Mouse (Mus musculus): Measurements from ENCODE around the gene Tmem132c. TPM values are rescaled to one million over a fixed set of nuclear protein-coding genes. Genes with fewer than 3 reads are reported as not detected.
"Not testable (repeated sequence)": the region's sequence is repeated elsewhere in the genome, so short reads cannot be mapped to it uniquely, and the experiment has no call there.

The Tmem132c gene
- polyA plus RNA-seq, 1 experiment from 2014 or later: 22.3 TPM

DNA sequence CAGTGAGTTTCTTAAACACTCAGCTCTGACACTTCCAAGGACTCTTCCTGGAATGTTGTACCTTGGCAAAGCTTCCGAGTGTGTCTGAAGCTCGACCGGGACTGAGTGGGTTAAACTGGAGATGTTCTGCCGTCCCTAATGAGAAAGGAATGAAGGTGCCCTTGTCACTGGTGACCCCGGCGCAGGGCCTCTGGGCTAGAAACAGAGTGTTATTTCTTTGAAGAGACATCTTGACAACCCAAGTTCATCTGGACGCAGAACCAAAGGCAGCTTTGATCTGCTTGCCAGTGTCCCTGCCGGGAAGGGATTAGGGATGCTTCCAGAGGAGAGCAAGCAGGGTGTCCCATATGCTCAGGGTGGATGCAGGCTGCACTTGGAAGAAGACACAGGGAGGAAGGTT lies 114.2 kb downstream of the Tmem132c start:
- Histone ChIP-seq H3K4me1 (ENCODE audit: control insufficient read depth, insufficient read depth, low read length) (no peaks in the 10 kb centered on the region; the same call in 1 of the 2 replicates), H3K9ac (ENCODE audit: low read depth, low read length) (no peak overlapping the region), H3K4me2 (ENCODE audit: low read depth, low read length) (no peak overlapping the region), H3K9me3 (ENCODE audit: control insufficient read depth, low read length) (no peaks in the 10 kb centered on the region), H3K36me3 (ENCODE audit: control insufficient read depth, insufficient read depth, low read length) (peaks cover 9% of the 10 kb centered on the region; the same call in 1 of the 2 replicates), H3K4me3 (ENCODE audit: low read depth, low read length) (no peak overlapping the region), H3K27me3 (replicated peaks; ENCODE audit: control insufficient read depth, insufficient read depth, low read length) (no peaks in the 10 kb centered on the region), H3K27ac (replicated peaks; ENCODE audit: low read depth, low read length) (no peak overlapping the region)
- ATAC-seq (ENCODE audit: low read depth) (no peak), DNase-seq (ENCODE audit: low spot score) (no peak)
- WGBS: 10% methylated on average over 8 of the region's 8 CpGs

DNA sequence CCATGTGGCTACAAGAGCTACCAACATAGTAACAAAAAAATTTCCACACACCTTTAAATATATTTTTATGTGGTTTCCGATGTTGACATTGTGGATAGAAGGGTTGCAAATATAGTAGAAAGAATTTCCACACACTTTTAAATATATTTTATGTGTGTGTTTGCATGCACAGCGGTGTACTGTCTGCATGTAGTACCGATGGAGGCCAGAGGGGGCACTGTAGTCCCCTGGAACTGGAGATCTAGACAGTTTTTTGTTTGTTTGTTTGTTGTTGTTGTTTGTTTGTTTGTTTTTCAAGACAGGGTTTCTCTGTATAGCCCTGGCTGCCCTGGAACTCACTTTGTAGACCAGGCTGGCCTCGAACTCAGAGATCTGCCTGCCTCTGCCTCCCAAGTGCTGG lies 116.3 kb downstream of the Tmem132c start:
- not testable (repeated sequence) for DNase-seq (ENCODE audit: low spot score); H3K4me3 ChIP-seq (ENCODE audit: low read depth, low read length)

DNA sequence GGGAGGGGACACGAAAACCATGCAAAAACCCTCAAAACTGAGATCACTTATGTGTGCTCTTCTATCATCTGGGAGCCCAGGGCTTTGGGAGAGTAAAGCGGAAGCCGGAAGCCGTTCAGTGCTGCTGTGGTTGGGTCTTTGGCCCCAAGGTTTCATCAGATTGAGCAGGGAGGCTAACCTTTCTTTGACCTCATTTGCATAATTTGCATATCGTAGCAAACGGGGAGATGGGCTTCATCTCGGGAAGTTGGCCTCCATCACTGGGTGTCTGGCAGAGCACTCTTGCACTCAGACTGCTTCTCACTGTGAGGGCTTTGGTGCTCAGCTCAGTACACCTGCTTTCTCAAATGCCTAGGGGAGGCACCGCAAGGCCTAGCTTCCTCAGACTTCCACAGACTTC lies 119.5 kb downstream of the Tmem132c start:
- no peaks in the 10 kb centered on the region for H3K4me1 ChIP-seq (ENCODE audit: control insufficient read depth, insufficient read depth, low read length)
- H3K4me3 ChIP-seq (ENCODE audit: low read depth, low read length): no peak overlapping the region
- no peak overlapping the region for H3K9ac ChIP-seq (ENCODE audit: low read depth, low read length)
- H3K36me3 ChIP-seq (ENCODE audit: control insufficient read depth, insufficient read depth, low read length): peaks cover 9% of the 10 kb centered on the region; the same call in 1 of the 2 replicates
- H3K9me3 ChIP-seq (ENCODE audit: control insufficient read depth, low read length): peaks cover 5% of the 10 kb centered on the region; the same call in 1 of the 2 replicates
- 65% methylated on average over 8 of the region's 8 CpGs for WGBS
- no peak for DNase-seq (ENCODE audit: low spot score)
- ATAC-seq (ENCODE audit: low read depth): no peak
- H3K4me2 ChIP-seq (ENCODE audit: low read depth, low read length): no peak overlapping the region
- H3K27ac ChIP-seq (replicated peaks; ENCODE audit: low read depth, low read length): no peak overlapping the region
- H3K27me3 ChIP-seq (replicated peaks; ENCODE audit: control insufficient read depth, insufficient read depth, low read length): no peaks in the 10 kb centered on the region

More for the DNA sequence above, 116.3 kb downstream of the Tmem132c start:
- H3K27me3 ChIP-seq (replicated peaks; ENCODE audit: control insufficient read depth, insufficient read depth, low read length); H3K9me3 ChIP-seq (ENCODE audit: control insufficient read depth, low read length); H3K36me3 ChIP-seq (ENCODE audit: control insufficient read depth, insufficient read depth, low read length); H3K4me2 ChIP-seq (ENCODE audit: low read depth, low read length); ATAC-seq (ENCODE audit: low read depth); H3K27ac ChIP-seq (replicated peaks; ENCODE audit: low read depth, low read length); H3K4me1 ChIP-seq (ENCODE audit: control insufficient read depth, insufficient read depth, low read length); H3K9ac ChIP-seq (ENCODE audit: low read depth, low read length): not testable (repeated sequence)
- WGBS: 90% methylated on average over 4 of the region's 4 CpGs

DNA sequence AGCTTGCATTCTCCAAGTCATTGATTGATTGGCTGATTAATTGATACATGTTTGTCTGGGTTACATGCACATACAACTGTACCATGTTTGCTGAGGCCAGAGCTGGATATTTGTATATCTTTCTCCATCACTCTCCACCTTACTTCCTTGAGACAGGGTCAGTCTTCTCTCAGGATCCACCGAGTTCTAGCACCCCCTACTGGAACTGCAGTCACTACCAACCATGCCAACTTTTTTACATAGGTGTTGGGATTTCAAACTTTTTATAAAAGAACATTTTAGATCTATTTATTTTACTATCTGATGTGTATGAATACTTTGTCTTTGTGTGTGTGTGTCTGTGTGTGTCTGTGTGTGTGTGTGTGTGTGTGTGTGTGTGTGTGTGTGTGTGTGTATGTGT lies 123.5 kb downstream of the Tmem132c start:
- Histone ChIP-seq H3K27ac (replicated peaks; ENCODE audit: low read depth, low read length) (no peak overlapping the region), H3K9me3 (ENCODE audit: control insufficient read depth, low read length) (peaks cover 8% of the 10 kb centered on the region; the same call in 1 of the 2 replicates), H3K27me3 (replicated peaks; ENCODE audit: control insufficient read depth, insufficient read depth, low read length) (no peaks in the 10 kb centered on the region), H3K4me3 (ENCODE audit: low read depth, low read length) (no peak overlapping the region), H3K4me2 (ENCODE audit: low read depth, low read length) (no peak overlapping the region), H3K9ac (ENCODE audit: low read depth, low read length) (no peak overlapping the region), H3K4me1 (ENCODE audit: control insufficient read depth, insufficient read depth, low read length) (peaks cover 9% of the 10 kb centered on the region), H3K36me3 (ENCODE audit: control insufficient read depth, insufficient read depth, low read length) (peaks cover 5% of the 10 kb centered on the region; the same call in 1 of the 2 replicates)
- DNase-seq (ENCODE audit: low spot score) (no peak), ATAC-seq (ENCODE audit: low read depth) (no peak)
- WGBS: 25% methylated on average over 1 of the region's 1 CpGs

DNA sequence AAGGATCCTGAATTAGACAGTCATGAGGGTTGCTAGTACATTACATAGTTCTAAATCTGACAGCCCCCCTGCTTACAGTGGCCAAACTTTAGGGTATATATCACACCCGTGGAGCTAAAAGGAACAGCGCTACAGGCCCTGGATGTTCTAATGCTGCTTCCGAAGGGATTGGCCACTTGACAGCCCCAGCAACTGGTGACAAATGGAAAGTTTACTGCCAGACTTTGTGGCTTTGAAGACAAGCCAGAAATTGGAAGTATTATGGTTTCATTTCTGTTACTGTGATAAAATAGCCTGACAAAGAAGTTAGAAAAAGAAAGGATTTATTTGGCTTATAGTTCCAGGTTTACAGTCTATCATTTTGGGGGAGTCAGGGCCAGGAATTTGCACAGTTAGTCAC lies 126.6 kb downstream of the Tmem132c start:
- H3K4me2 ChIP-seq (ENCODE audit: low read depth, low read length): no peak overlapping the region
- WGBS: 83% methylated on average over 3 of the region's 3 CpGs
- no peak overlapping the region for H3K9ac ChIP-seq (ENCODE audit: low read depth, low read length)
- no peak for DNase-seq (ENCODE audit: low spot score)
- H3K4me3 ChIP-seq (ENCODE audit: low read depth, low read length): no peak overlapping the region
- peaks cover 8% of the 10 kb centered on the region; the same call in 1 of the 2 replicates for H3K9me3 ChIP-seq (ENCODE audit: control insufficient read depth, low read length)
- H3K36me3 ChIP-seq (ENCODE audit: control insufficient read depth, insufficient read depth, low read length): no peaks in the 10 kb centered on the region
- H3K4me1 ChIP-seq (ENCODE audit: control insufficient read depth, insufficient read depth, low read length): peaks cover 27% of the 10 kb centered on the region
- no peak for ATAC-seq (ENCODE audit: low read depth)
- H3K27me3 ChIP-seq (replicated peaks; ENCODE audit: control insufficient read depth, insufficient read depth, low read length): no peaks in the 10 kb centered on the region
- no peak overlapping the region for H3K27ac ChIP-seq (replicated peaks; ENCODE audit: low read depth, low read length)

DNA sequence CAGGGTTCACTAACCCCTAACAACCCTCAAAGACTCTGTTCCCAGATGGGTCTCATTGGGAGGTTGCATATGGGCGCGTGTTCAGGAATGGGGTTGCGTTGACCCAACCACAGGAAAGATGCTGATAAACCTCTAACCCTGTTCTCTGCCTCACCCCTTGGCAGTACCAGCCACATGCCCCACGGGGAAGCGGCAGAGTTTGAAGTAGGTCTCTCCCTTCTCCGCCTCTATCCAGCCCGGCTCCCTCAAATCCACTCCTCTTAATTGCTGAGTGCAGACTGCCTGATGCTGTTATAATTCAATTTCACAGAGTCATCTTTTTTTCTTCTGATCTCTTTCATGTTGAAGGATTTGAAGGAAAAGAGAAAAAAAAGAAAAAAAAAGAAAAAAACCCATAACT lies 128.2 kb downstream of the Tmem132c start:
- Histone ChIP-seq H3K9ac (ENCODE audit: low read depth, low read length) (0 out of 2 replicates have a peak overlapping the region, but pooled peaks have one; percentile 38), H3K9me3 (ENCODE audit: control insufficient read depth, low read length) (peaks cover 13% of the 10 kb centered on the region; the same call in 1 of the 2 replicates), H3K4me1 (ENCODE audit: control insufficient read depth, insufficient read depth, low read length) (peaks cover 27% of the 10 kb centered on the region), H3K27ac (replicated peaks; ENCODE audit: low read depth, low read length) (peak overlapping the region; percentile 88), H3K4me2 (ENCODE audit: low read depth, low read length) (peak overlapping the region; percentile 42), H3K27me3 (replicated peaks; ENCODE audit: control insufficient read depth, insufficient read depth, low read length) (no peaks in the 10 kb centered on the region), H3K36me3 (ENCODE audit: control insufficient read depth, insufficient read depth, low read length) (no peaks in the 10 kb centered on the region), H3K4me3 (ENCODE audit: low read depth, low read length) (no peak overlapping the region)
- WGBS: 24% methylated on average over 7 of the region's 7 CpGs
- ATAC-seq (ENCODE audit: low read depth) (no peak), DNase-seq (ENCODE audit: low spot score) (peak; percentile 38)

DNA sequence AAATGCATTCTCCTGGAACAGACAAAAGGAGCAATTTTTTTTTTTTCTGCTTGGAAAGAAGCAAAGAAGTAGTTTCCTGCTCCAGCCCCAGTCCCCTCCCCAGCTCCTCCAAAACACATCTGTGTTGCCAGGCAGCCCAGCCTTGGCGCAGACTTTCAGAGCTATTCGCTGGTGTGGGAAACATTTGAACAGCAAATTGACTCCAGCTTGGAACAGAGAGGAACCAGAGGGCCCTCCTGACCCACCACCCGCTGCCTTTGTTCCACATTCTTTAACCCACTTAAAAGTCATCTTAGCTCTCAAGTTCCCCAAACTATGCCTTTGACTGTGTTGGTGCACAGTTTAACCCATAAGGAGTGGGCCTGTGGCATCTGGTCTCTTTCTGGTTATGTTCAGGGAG lies 128.9 kb downstream of the Tmem132c start:
- H3K4me3 ChIP-seq (ENCODE audit: low read depth, low read length): no peak overlapping the region
- peak overlapping the region; percentile 42 for H3K4me2 ChIP-seq (ENCODE audit: low read depth, low read length)
- peak overlapping the region; percentile 88 for H3K27ac ChIP-seq (replicated peaks; ENCODE audit: low read depth, low read length)
- H3K4me1 ChIP-seq (ENCODE audit: control insufficient read depth, insufficient read depth, low read length): peaks cover 27% of the 10 kb centered on the region
- no peak overlapping the region; the same call in 1 of the 2 replicates for H3K9ac ChIP-seq (ENCODE audit: low read depth, low read length)
- ATAC-seq (ENCODE audit: low read depth) (peak; percentile 91), DNase-seq (ENCODE audit: low spot score) (peak; percentile 95)
- no peaks in the 10 kb centered on the region for H3K36me3 ChIP-seq (ENCODE audit: control insufficient read depth, insufficient read depth, low read length)
- H3K9me3 ChIP-seq (ENCODE audit: control insufficient read depth, low read length): peaks cover 14% of the 10 kb centered on the region; the same call in 1 of the 2 replicates
- no peaks in the 10 kb centered on the region for H3K27me3 ChIP-seq (replicated peaks; ENCODE audit: control insufficient read depth, insufficient read depth, low read length)
- WGBS: 5% methylated on average over 3 of the region's 3 CpGs

DNA sequence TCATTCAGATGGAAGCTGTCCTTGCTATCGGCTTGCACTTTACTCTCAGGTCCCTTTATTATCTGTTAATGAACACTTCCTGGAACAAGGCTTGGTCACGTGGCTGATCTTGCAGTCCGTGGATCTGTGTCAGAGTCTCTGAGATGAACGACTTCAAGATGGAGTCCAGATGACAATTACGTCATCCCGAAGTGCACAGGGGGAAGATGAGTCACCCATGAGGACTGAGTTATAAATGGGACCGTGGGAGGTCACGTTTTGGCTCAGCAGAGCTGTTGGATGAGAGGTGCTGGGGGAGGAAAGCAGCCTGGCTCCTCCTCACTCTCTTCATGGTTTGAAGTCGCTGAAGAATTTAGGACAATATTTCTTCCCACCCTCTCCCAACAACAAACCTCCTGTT lies 132.6 kb downstream of the Tmem132c start:
- H3K9me3 ChIP-seq (ENCODE audit: control insufficient read depth, low read length): 0 out of 2 replicates have a peak, but pooled peaks cover 6% of the 10 kb centered on the region
- H3K4me2 ChIP-seq (ENCODE audit: low read depth, low read length): no peak overlapping the region
- H3K36me3 ChIP-seq (ENCODE audit: control insufficient read depth, insufficient read depth, low read length): no peaks in the 10 kb centered on the region
- no peak overlapping the region for H3K9ac ChIP-seq (ENCODE audit: low read depth, low read length)
- peak; percentile 84 for DNase-seq (ENCODE audit: low spot score)
- H3K27ac ChIP-seq (replicated peaks; ENCODE audit: low read depth, low read length): 0 out of 2 replicates have a peak overlapping the region, but pooled peaks have one; percentile 10
- peaks cover 40% of the 10 kb centered on the region for H3K4me1 ChIP-seq (ENCODE audit: control insufficient read depth, insufficient read depth, low read length)
- no peaks in the 10 kb centered on the region for H3K27me3 ChIP-seq (replicated peaks; ENCODE audit: control insufficient read depth, insufficient read depth, low read length)
- H3K4me3 ChIP-seq (ENCODE audit: low read depth, low read length): no peak overlapping the region
- ATAC-seq (ENCODE audit: low read depth): peak; percentile 20; the same call in 1 of the 2 replicates
- 50% methylated on average over 9 of the region's 9 CpGs for WGBS

DNA sequence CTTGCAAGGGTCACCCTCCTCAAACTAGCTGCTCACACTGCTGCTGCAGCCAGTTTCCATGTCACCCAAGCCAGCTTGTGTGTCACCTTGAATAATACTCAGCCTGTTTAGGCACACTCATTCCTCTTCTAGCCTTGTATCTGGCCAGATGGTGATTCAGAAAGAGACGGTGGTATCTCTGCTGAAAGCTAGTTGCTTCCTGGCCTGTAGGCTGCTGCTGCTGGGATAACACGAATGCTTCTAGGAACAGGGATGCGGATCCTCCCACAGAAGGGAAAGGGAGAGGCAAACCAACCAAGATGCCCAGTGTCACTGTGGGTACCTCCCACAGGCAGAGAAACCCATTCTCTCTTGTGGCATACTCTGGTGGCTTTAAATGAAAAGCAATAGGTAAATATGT lies 134.0 kb downstream of the Tmem132c start:
- 0 out of 2 replicates have a peak, but pooled peaks cover 6% of the 10 kb centered on the region for H3K9me3 ChIP-seq (ENCODE audit: control insufficient read depth, low read length)
- H3K9ac ChIP-seq (ENCODE audit: low read depth, low read length): no peak overlapping the region
- WGBS: 75% methylated on average over 3 of the region's 3 CpGs
- no peak for DNase-seq (ENCODE audit: low spot score)
- H3K4me2 ChIP-seq (ENCODE audit: low read depth, low read length): no peak overlapping the region
- H3K27ac ChIP-seq (replicated peaks; ENCODE audit: low read depth, low read length): no peak overlapping the region
- H3K4me1 ChIP-seq (ENCODE audit: control insufficient read depth, insufficient read depth, low read length): peaks cover 31% of the 10 kb centered on the region
- H3K27me3 ChIP-seq (replicated peaks; ENCODE audit: control insufficient read depth, insufficient read depth, low read length): no peaks in the 10 kb centered on the region
- H3K36me3 ChIP-seq (ENCODE audit: control insufficient read depth, insufficient read depth, low read length): no peaks in the 10 kb centered on the region
- H3K4me3 ChIP-seq (ENCODE audit: low read depth, low read length): no peak overlapping the region
- no peak for ATAC-seq (ENCODE audit: low read depth)

Data from embryonic facial prominence, embryonic 14.5 days (tissue).